Mouse (Mus musculus): ENCODE results near the gene Zpbp2.

DNA sequence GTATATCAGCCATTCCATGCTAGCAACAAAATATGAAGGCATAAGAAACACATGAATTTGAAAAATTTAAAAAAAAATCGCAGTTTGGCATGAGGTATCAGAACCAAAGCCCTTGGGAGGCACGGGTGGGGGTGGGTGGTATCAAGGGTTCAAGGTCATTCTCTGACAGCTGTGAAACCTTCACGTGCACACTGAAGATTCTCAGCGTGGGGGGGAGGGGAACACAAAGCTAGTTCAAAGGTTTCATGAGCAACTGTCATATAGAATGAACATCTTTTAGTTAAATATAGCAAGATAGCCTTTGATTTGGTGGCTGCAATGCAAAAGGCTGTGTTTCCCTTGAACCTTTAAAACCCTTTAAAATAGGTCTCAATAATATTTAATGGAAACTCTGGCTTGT lies 25.8 kb upstream of the Zpbp2 start:
- no peak for TF ChIP-seq CTCF (IDR thresholded peaks at IDR 0.05; ENCODE audit: low read depth, low read length)
- TF ChIP-seq GATA2 (IDR thresholded peaks at IDR 0.05; ENCODE audit: borderline replicate concordance, low read depth, low read length) = no peak
- no peak for TF ChIP-seq GATA1 (IDR thresholded peaks at IDR 0.05; ENCODE audit: borderline replicate concordance, low read length)

All from G1E (cell line).